Mouse (Mus musculus) embryonic fibroblast, embryonic 13.5 days (primary cell): ENCODE data around the gene Gm44502. TPM values are rescaled to one million over a fixed set of nuclear protein-coding genes. Genes with fewer than 3 reads are reported as not detected.

Source experiments
- H3K27ac ChIP-seq: 2 replicates; pipeline ENCODE4 v1.5.1; 2012; ENCODE audit warnings: low read length, control low read depth, inconsistent platforms; ENCODE audit not compliant: insufficient read depth
- H3K4me1 ChIP-seq: 2 replicates; pipeline ENCODE4 v1.6.1; 2011; ENCODE audit warnings: low read length; ENCODE audit not compliant: control insufficient read depth, insufficient read depth
- H3K4me3 ChIP-seq: 2 replicates; pipeline ENCODE4 v1.5.1; 2011; ENCODE audit warnings: mild to moderate bottlenecking, control low read depth, low read length; ENCODE audit not compliant: insufficient read depth
- CTCF ChIP-seq: IDR thresholded peaks from 2 replicates; pipeline ENCODE4 v1.5.1; 2011; ENCODE audit warnings: mild to moderate bottlenecking, control low read depth, low read length, moderate library complexity, borderline replicate concordance; ENCODE audit not compliant: insufficient read depth
- POLR2A ChIP-seq: IDR thresholded peaks from 2 replicates; pipeline ENCODE4 v1.6.1; 2011; ENCODE audit warnings: low read depth, mild to moderate bottlenecking, control low read depth, low read length, moderate library complexity
- polyA plus RNA-seq: library from polyadenylated mRNA; stranded (reverse); fragments of >200 nt; gene quantifications from 2 replicates; pipeline ENCODE4 v1.2.4, GENCODE M21; 2011; ENCODE audit warnings: low read depth; ENCODE audit not compliant: missing spikeins, insufficient read length

Gene Gm44502
- polyA plus RNA-seq, 1 experiment = 1.6 TPM

DNA sequence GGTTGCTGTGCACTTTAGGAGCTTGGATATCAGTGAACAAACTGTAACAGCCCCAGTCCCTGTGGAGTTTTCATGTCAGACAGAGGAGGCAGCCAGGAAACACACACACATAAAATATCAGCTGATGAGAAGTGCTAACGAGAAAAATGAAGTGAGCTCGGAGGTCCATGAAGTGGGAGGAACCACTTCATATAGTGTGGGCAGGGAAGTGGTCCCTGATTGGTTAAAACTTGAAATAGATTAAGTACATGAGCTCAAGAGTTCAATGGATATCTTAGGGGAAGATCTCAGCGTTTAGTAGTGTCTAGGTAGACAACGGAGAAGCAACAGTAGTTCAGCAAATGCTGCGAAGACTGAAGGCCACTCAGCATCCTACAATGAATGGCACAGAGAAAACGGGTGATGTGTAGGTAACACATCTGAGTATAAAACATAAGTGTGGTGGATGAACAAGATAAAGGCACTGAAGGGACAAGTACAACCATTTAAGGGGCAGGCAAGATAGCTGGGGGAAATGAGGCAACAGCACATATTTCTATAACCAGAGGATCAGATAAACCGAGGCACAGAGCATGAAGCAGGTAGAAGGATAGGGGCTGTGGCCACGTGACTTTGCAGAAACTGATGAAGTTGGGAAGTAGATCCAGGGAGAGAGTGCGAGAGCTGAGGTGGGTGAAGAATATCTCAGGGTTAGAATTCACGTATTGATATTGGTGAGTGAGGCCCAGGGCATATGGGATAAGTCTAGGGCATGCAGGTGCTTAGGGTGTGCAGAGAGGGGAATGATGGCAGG, 24.5 kb downstream of the Gm44502 start:
- no peaks in the 10 kb centered on the region for H3K4me1 ChIP-seq
- TF ChIP-seq CTCF (no peak), POLR2A (no peak)
- no peak overlapping the region for H3K27ac ChIP-seq
- no peak overlapping the region for H3K4me3 ChIP-seq

GRCm38 (mm10) chr15:89402471-89402870, 27.0 kb downstream of the Gm44502 start:
- TF ChIP-seq CTCF = no peak
- TF ChIP-seq POLR2A = no peak
- Histone ChIP-seq H3K27ac (no peak overlapping the region), H3K4me1 (no peaks in the 10 kb centered on the region), H3K4me3 (no peak overlapping the region)

GRCm38 (mm10) chr15:89399716-89400115, 29.8 kb downstream of the Gm44502 start:
- TF ChIP-seq POLR2A (no peak), CTCF (no peak)
- Histone ChIP-seq H3K4me1 (no peaks in the 10 kb centered on the region), H3K27ac (no peak overlapping the region), H3K4me3 (no peak overlapping the region)

- H3K27ac ChIP-seq = no peak overlapping the region
- H3K4me3 ChIP-seq = no peak overlapping the region
- H3K4me1 ChIP-seq = no peaks in the 10 kb centered on the region
- no peak for TF ChIP-seq CTCF
- no peak for TF ChIP-seq POLR2A
These were observed 31.4 kb downstream of the Gm44502 start for GRCm38 (mm10) chr15:89398146-89398545.

DNA sequence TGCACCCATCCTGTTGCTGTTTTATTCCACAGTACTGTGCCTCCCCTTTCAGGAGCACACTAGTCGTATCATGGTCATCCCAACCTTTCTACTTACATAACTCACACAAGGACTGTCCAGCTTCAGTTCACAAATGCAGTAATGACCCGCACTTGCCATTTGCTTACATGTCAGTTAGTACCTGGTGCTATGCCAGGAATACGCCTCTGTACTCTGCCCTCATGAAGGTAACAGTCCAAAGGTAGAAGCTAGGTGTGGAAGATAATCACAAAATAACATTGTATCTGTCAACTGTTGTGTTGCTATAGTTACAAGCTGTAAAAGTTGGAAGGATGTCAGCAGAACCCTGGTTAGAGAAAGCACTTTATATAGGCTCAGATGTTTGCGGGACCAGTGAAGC, 32.6 kb downstream of the Gm44502 start:
- Histone ChIP-seq H3K4me1 (no peaks in the 10 kb centered on the region), H3K27ac (no peak overlapping the region), H3K4me3 (no peak overlapping the region)
- TF ChIP-seq POLR2A (no peak), CTCF (no peak)

GRCm38 (mm10) chr15:89390081-89390480, 39.4 kb downstream of the Gm44502 start:
- TF ChIP-seq CTCF (no peak), POLR2A (no peak)
- Histone ChIP-seq H3K4me1 (no peaks in the 10 kb centered on the region), H3K4me3 (no peak overlapping the region), H3K27ac (no peak overlapping the region)

- Histone ChIP-seq H3K27ac (no peak overlapping the region), H3K4me1 (no peaks in the 10 kb centered on the region)
These were observed 42.4 kb downstream of the Gm44502 start for GRCm38 (mm10) chr15:89387127-89387526.

GRCm38 (mm10) chr15:89384617-89385016, 44.9 kb downstream of the Gm44502 start, which contains the start of gene Klhdc7b:
Gene Klhdc7b (plus strand): TSS chr15:89384917.
- Histone ChIP-seq H3K4me3 (no peak within 1 kb of the TSS), H3K4me1 (no peaks in the 10 kb centered on the region), H3K27ac (no peak within 1 kb of the TSS)
- TF ChIP-seq CTCF (no peak), POLR2A (no peak)

More at GRCm38 (mm10) chr15:89387127-89387526, 42.4 kb downstream of the Gm44502 start:
- no peak overlapping the region for H3K4me3 ChIP-seq
- TF ChIP-seq CTCF (no peak), POLR2A (no peak)

- Histone ChIP-seq H3K27ac (no peak overlapping the region), H3K4me3 (no peak overlapping the region), H3K4me1 (no peaks in the 10 kb centered on the region; the same call in 1 of the 2 replicates)
- TF ChIP-seq POLR2A (no peak), CTCF (no peak)
These were observed 50.1 kb downstream of the Gm44502 start for GRCm38 (mm10) chr15:89379429-89379828.

DNA sequence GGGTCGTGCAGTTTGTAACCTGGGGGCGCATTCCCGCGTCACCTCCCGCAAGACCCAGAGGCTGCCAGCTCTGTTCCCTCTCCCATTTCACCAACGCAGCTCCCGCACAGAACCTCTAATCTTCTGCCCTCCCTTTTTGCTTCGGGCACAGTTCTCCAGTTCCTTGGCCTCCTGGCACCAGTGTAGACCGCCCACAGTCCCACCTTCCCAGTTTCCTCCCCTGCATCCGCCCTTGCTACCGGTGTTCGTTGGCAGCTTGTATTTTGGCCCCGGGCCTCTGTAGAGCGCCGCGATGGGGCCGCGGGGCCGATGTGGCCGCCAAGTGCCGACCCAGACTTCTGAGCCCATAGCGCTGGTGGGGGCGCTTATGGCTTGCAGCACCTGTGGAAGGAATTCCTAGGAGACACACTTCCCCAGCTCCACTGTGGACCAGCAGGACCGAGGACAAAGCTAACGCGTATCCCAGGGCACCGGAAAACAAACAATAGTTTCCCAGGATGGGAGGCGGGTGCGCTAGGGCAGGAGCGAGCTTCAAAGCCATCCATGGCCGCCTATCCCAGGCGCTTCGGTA, 50.6 kb downstream of the Gm44502 start, which contains the start of gene Odf3b:
Gene Odf3b (minus strand): TSS at position 452 of the 571 bp plus-strand sequence.
- Histone ChIP-seq H3K27ac (no peak within 1 kb of the TSS), H3K4me1 (no peaks in the 10 kb centered on the region; the same call in 1 of the 2 replicates), H3K4me3 (peak within 1 kb of the TSS; percentile 19)
- TF ChIP-seq POLR2A (no peak), CTCF (no peak)
